In the genomic region with DNA sequence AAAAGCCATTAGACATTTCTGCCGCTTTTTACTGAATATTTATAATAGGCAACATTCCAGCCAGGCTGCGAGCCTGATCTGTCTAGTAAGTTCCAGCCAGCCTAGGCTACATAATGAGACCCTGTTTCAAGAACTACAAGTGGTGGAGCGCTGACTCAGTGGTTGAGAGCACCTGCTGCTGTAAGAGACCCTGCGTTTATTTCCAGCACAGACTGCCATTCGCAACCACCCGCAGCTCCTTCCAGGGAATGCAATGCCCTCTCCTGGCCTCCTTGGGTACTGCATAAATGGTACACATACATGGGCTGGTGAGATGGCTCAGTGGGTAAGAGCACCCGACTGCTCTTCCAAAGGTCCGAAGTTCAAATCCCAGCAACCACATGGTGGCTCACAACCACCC, we compare ENCODE assay signal across 8 mouse cellular contexts. TPM values are rescaled to one million over a fixed set of nuclear protein-coding genes. Genes with fewer than 3 reads are reported as not detected.
DNase-seq lines count a peak whose midpoint lies in the region; ATAC-seq and TF ChIP-seq lines count a peak whose summit lies in the region.

No protein-coding gene starts in this region.

- no peaks in the 10 kb centered on the region for H3K27me3 ChIP-seq in kidney, adult 2 months (replicated peaks; ENCODE audit: control insufficient read depth, insufficient read depth, low read length)
- no peaks in the 10 kb centered on the region for H3K27me3 ChIP-seq in kidney, embryonic 16.5 days (ENCODE audit: insufficient read depth, low read length)
- no peaks in the 10 kb centered on the region for H3K27me3 ChIP-seq in thymus, adult 2 months (ENCODE audit: control insufficient read depth, insufficient read depth, low read length)
- no peaks in the 10 kb centered on the region for H3K27me3 ChIP-seq in embryonic facial prominence, embryonic 11.5 days (ENCODE audit: control insufficient read depth, insufficient read depth, low read length)

- H3K9me3 ChIP-seq in kidney, embryonic 16.5 days (ENCODE audit: low read length) = no peaks in the 10 kb centered on the region
- no peaks in the 10 kb centered on the region for H3K9me3 ChIP-seq in embryonic facial prominence, embryonic 11.5 days (replicated peaks; ENCODE audit: control insufficient read depth, low read length)

- no peak overlapping the region for H3K9ac ChIP-seq in kidney, embryonic 16.5 days (replicated peaks; ENCODE audit: low read length)
- H3K9ac ChIP-seq in embryonic facial prominence, embryonic 11.5 days (replicated peaks; ENCODE audit: low read length) = no peak overlapping the region

- 82% methylated on average over 8 of the region's 8 CpGs for WGBS in kidney, adult 2 months
- 90% methylated on average over 8 of the region's 8 CpGs for WGBS in kidney, embryonic 16.5 days
- 97% methylated on average over 8 of the region's 8 CpGs for WGBS in thymus, adult 2 months
- 90% methylated on average over 8 of the region's 8 CpGs for whole genome bisulfite sequencing in embryonic facial prominence, embryonic 11.5 days

- no peak overlapping the region for H3K4me2 ChIP-seq in kidney, embryonic 16.5 days (replicated peaks; ENCODE audit: low read depth, low read length)
- no peak overlapping the region for H3K4me2 ChIP-seq in embryonic facial prominence, embryonic 11.5 days (ENCODE audit: low read depth, low read length)

- H3K27ac ChIP-seq in kidney, adult 2 months (ENCODE audit: insufficient read depth, low read depth, low read length) = no peak overlapping the region
- H3K27ac ChIP-seq in kidney, embryonic 16.5 days (ENCODE audit: low read length) = no peak overlapping the region
- no peak overlapping the region for H3K27ac ChIP-seq in thymus, adult 2 months (ENCODE audit: control insufficient read depth, insufficient read depth, low read length)
- H3K27ac ChIP-seq in embryonic facial prominence, embryonic 11.5 days (replicated peaks; ENCODE audit: low read depth, low read length) = no peak overlapping the region

- DNase-seq in kidney, adult 2 months = no peak
- peak; percentile 23 for DNase-seq in thymus, adult 2 months
- DNase-seq in thymus, adult 18-20 months = no peak
- peak; percentile 44 for DNase-seq in embryonic facial prominence, embryonic 11.5 days (ENCODE audit: low spot score)
- no peak for DNase-seq in adrenal gland, adult 2 months
- no peak for DNase-seq in Muller cell, postnatal 12 days (ENCODE audit: inconsistent ontology term)
- no peak for DNase-seq in gastrocnemius, adult 8-10 months (ENCODE audit: low spot score in 2 of 2)

- peak; percentile 37 for TF ChIP-seq CTCF in kidney, adult 2 months (conservative IDR thresholded peaks at IDR 0.05; ENCODE audit: insufficient read depth, insufficient read length, low read depth, low read length)
- TF ChIP-seq CTCF in thymus, adult 2 months (IDR thresholded peaks at IDR 0.05; ENCODE audit: borderline replicate concordance, control insufficient read depth, extremely low read depth, insufficient read depth, low read length, poor library complexity) = no peak

- H3K36me3 ChIP-seq in kidney, adult 2 months (ENCODE audit: control insufficient read depth, insufficient read depth, low read length) = no peaks in the 10 kb centered on the region
- peaks cover 7% of the 10 kb centered on the region; the same call in 1 of the 2 replicates for H3K36me3 ChIP-seq in kidney, embryonic 16.5 days (ENCODE audit: insufficient read depth, low read length)
- no peaks in the 10 kb centered on the region for H3K36me3 ChIP-seq in thymus, adult 2 months (ENCODE audit: control insufficient read depth, insufficient read depth, low read length)
- H3K36me3 ChIP-seq in embryonic facial prominence, embryonic 11.5 days (replicated peaks; ENCODE audit: control insufficient read depth, insufficient read depth, low read depth, low read length) = no peaks in the 10 kb centered on the region; the same call in 1 of the 2 replicates

- no peak overlapping the region for H3K4me3 ChIP-seq in kidney, adult 2 months (ENCODE audit: insufficient read depth, low read depth, low read length)
- no peak overlapping the region for H3K4me3 ChIP-seq in kidney, embryonic 16.5 days (ENCODE audit: low read length)
- H3K4me3 ChIP-seq in thymus, adult 2 months (ENCODE audit: control insufficient read depth, insufficient read depth, low read length) = no peak overlapping the region
- no peak overlapping the region for H3K4me3 ChIP-seq in embryonic facial prominence, embryonic 11.5 days (ENCODE audit: low read depth, low read length)

- TF ChIP-seq POLR2A in kidney, adult 2 months (IDR thresholded peaks at IDR 0.05; ENCODE audit: low read depth, low read length) = no peak
- no peak for TF ChIP-seq POLR2A in thymus, adult 2 months (IDR thresholded peaks at IDR 0.05; ENCODE audit: control insufficient read depth, extremely low read depth, insufficient read depth, low read length, poor library complexity)

- no peak for ATAC-seq in kidney, embryonic 16.5 days (ENCODE audit: low FRiP score, low TSS enrichment)
- no peak for ATAC-seq in embryonic facial prominence, embryonic 11.5 days (replicated peaks; ENCODE audit: insufficient number of reproducible peaks, low FRiP score, low TSS enrichment, low read depth)

- H3K4me1 ChIP-seq in kidney, adult 2 months (ENCODE audit: control insufficient read depth, insufficient read depth, low read length) = no peaks in the 10 kb centered on the region
- peaks cover 3% of the 10 kb centered on the region; the same call in 1 of the 2 replicates for H3K4me1 ChIP-seq in kidney, embryonic 16.5 days (ENCODE audit: insufficient read depth, low read length)
- peaks cover 4% of the 10 kb centered on the region for H3K4me1 ChIP-seq in thymus, adult 2 months (replicated peaks; ENCODE audit: control insufficient read depth, insufficient read depth, low read length)
- H3K4me1 ChIP-seq in embryonic facial prominence, embryonic 11.5 days (ENCODE audit: control insufficient read depth, insufficient read depth, low read length) = no peaks in the 10 kb centered on the region

RNA-seq across cellular contexts. Expression of gene Nmt1, which starts 18.8 kb away (rescaled TPM):
- 45.3 and 49.7 TPM in 2 replicates for polyA plus RNA-seq in kidney, adult 2 months (2012; rRNA removed)
- polyA plus RNA-seq in kidney, embryonic 16.5 days (2015; fragmentation: Nextera tagmentation; extraction: Ambion mirVana) = 50.7 and 51.9 TPM in 2 replicates
- 52.5 and 60.8 TPM in 2 replicates for polyA plus RNA-seq in thymus, adult 2 months (2012; rRNA removed)
- 48.6 and 49.6 TPM in 2 replicates for polyA plus RNA-seq in embryonic facial prominence, embryonic 11.5 days (2014; fragmentation: Nextera tagmentation; extraction: Ambion mirVana)
- 100 to 1,000 TPM; 106 to 112 TPM for total RNA-seq in adrenal gland, adult 2 months (2021)
- polyA plus RNA-seq in adrenal gland, adult 2 months (2012; rRNA removed) = 20.8 and 25.6 TPM in 2 replicates
- 10 to 100 TPM; 44.4 to 52.7 (median 50.5) TPM for total RNA-seq in gastrocnemius, adult 8-10 months (2022)

RNA-seq across cellular contexts. Expression of gene Dcakd, which starts 18.9 kb away (rescaled TPM):
- 49.5 and 51.3 TPM in 2 replicates for polyA plus RNA-seq in kidney, adult 2 months (2012; rRNA removed)
- polyA plus RNA-seq in kidney, embryonic 16.5 days (2015; fragmentation: Nextera tagmentation; extraction: Ambion mirVana) = 161 and 201 TPM in 2 replicates
- polyA plus RNA-seq in thymus, adult 2 months (2012; rRNA removed) = 77.5 and 88.2 TPM in 2 replicates
- 273 and 276 TPM in 2 replicates for polyA plus RNA-seq in embryonic facial prominence, embryonic 11.5 days (2014; fragmentation: Nextera tagmentation; extraction: Ambion mirVana)
- 10 to 100 TPM; 62.8 to 79.5 TPM for total RNA-seq in adrenal gland, adult 2 months (2021)
- polyA plus RNA-seq in adrenal gland, adult 2 months (2012; rRNA removed) = 136 and 185 TPM in 2 replicates
- 10 to 100 TPM; 10.3 to 15.1 (median 13.0) TPM for total RNA-seq in gastrocnemius, adult 8-10 months (2022)

Comparison
In these comparisons a context has a peak if more than half of its experiments do, and no peak if none do; other contexts are left out.
1. DNase-seq: peak in thymus, adult 2 months (single experiment) and embryonic facial prominence, embryonic 11.5 days (single experiment); none in kidney, adult 2 months (single experiment), thymus, adult 18-20 months (0 of 2), adrenal gland, adult 2 months (single experiment), Muller cell, postnatal 12 days (single experiment) and gastrocnemius, adult 8-10 months (0 of 2).